Mouse (Mus musculus): ENCODE data around the gene Gatd1. TPM values are rescaled to one million over a fixed set of nuclear protein-coding genes. Genes with fewer than 3 reads are reported as not detected.

The Gatd1 gene
- polyA plus RNA-seq, 1 experiment: 36.7 TPM

- no peak for TF ChIP-seq CTCF (IDR thresholded peaks at IDR 0.05; ENCODE audit: low read depth, low read length)
- TF ChIP-seq POLR2A (IDR thresholded peaks at IDR 0.05; ENCODE audit: insufficient read depth, low read length): no peak
- no peak for TF ChIP-seq EP300 (IDR thresholded peaks at IDR 0.05; ENCODE audit: insufficient read depth, low read depth, low read length)
- no peak overlapping the region for H3K9ac ChIP-seq (ENCODE audit: low read depth, poor library complexity, severe bottlenecking)
- no peaks in the 10 kb centered on the region for H3K27me3 ChIP-seq (ENCODE audit: control insufficient read depth, insufficient read depth, low read length, poor library complexity, severe bottlenecking)
- H3K4me1 ChIP-seq (ENCODE audit: control insufficient read depth, insufficient read depth, low read length): peaks cover 1% of the 10 kb centered on the region
- no peaks in the 10 kb centered on the region for H3K9me3 ChIP-seq (replicated peaks; ENCODE audit: control insufficient read depth, insufficient read depth, low read length, poor library complexity, severe bottlenecking)
- H3K36me3 ChIP-seq (ENCODE audit: control insufficient read depth, insufficient read depth, low read length, poor library complexity, severe bottlenecking): no peaks in the 10 kb centered on the region
- H3K27ac ChIP-seq (ENCODE audit: insufficient read depth, low read length): no peak overlapping the region
- H3K4me3 ChIP-seq (ENCODE audit: low read depth, low read length): no peak overlapping the region
Observed at GRCm38 (mm10) chr7:141430585-141431240, 16.8 kb upstream of the Gatd1 start.

- H3K4me1 ChIP-seq (ENCODE audit: control insufficient read depth, insufficient read depth, low read length): no peaks in the 10 kb centered on the region
- no peaks in the 10 kb centered on the region for H3K9me3 ChIP-seq (replicated peaks; ENCODE audit: control insufficient read depth, insufficient read depth, low read length, poor library complexity, severe bottlenecking)
- peak overlapping the region; percentile 10 for H3K27ac ChIP-seq (ENCODE audit: insufficient read depth, low read length)
- no peaks in the 10 kb centered on the region for H3K36me3 ChIP-seq (ENCODE audit: control insufficient read depth, insufficient read depth, low read length, poor library complexity, severe bottlenecking)
- H3K4me3 ChIP-seq (ENCODE audit: low read depth, low read length): no peak overlapping the region
- H3K27me3 ChIP-seq (ENCODE audit: control insufficient read depth, insufficient read depth, low read length, poor library complexity, severe bottlenecking): no peaks in the 10 kb centered on the region
- TF ChIP-seq CTCF (IDR thresholded peaks at IDR 0.05; ENCODE audit: low read depth, low read length) (no peak), EP300 (IDR thresholded peaks at IDR 0.05; ENCODE audit: insufficient read depth, low read depth, low read length) (no peak), POLR2A (IDR thresholded peaks at IDR 0.05; ENCODE audit: insufficient read depth, low read length) (no peak)
- H3K9ac ChIP-seq (ENCODE audit: low read depth, poor library complexity, severe bottlenecking): no peak overlapping the region
Observed at GRCm38 (mm10) chr7:141429840-141430584, 16.1 kb upstream of the Gatd1 start.

- H3K9ac ChIP-seq (ENCODE audit: low read depth, poor library complexity, severe bottlenecking): no peak within 1 kb of the TSS
Observed at GRCm38 (mm10) chr7:141429310-141429709, 15.4 kb upstream of the Gatd1 start, which contains the start of gene Cend1. Cend1 (minus strand) TSS chr7:141429491.

GRCm38 (mm10) chr7:141428701-141429100, 14.8 kb upstream of the Gatd1 start:
- Histone ChIP-seq H3K9me3 (replicated peaks; ENCODE audit: control insufficient read depth, insufficient read depth, low read length, poor library complexity, severe bottlenecking) (no peaks in the 10 kb centered on the region), H3K9ac (ENCODE audit: low read depth, poor library complexity, severe bottlenecking) (no peak overlapping the region), H3K36me3 (ENCODE audit: control insufficient read depth, insufficient read depth, low read length, poor library complexity, severe bottlenecking) (no peaks in the 10 kb centered on the region), H3K4me1 (ENCODE audit: control insufficient read depth, insufficient read depth, low read length) (no peaks in the 10 kb centered on the region), H3K27me3 (ENCODE audit: control insufficient read depth, insufficient read depth, low read length, poor library complexity, severe bottlenecking) (no peaks in the 10 kb centered on the region), H3K27ac (ENCODE audit: insufficient read depth, low read length) (no peak overlapping the region), H3K4me3 (ENCODE audit: low read depth, low read length) (peak overlapping the region; percentile 29; the same call in 1 of the 2 replicates)
- no peak for TF ChIP-seq POLR2A (IDR thresholded peaks at IDR 0.05; ENCODE audit: insufficient read depth, low read length)
- no peak for TF ChIP-seq EP300 (IDR thresholded peaks at IDR 0.05; ENCODE audit: insufficient read depth, low read depth, low read length)
- TF ChIP-seq CTCF (IDR thresholded peaks at IDR 0.05; ENCODE audit: low read depth, low read length): no peak

More at GRCm38 (mm10) chr7:141429310-141429709, 15.4 kb upstream of the Gatd1 start, which contains the start of gene Cend1:
- Histone ChIP-seq H3K36me3 (ENCODE audit: control insufficient read depth, insufficient read depth, low read length, poor library complexity, severe bottlenecking) (no peaks in the 10 kb centered on the region), H3K4me3 (ENCODE audit: low read depth, low read length) (peak within 1 kb of the TSS; percentile 29; the same call in 1 of the 2 replicates), H3K27ac (ENCODE audit: insufficient read depth, low read length) (peak within 1 kb of the TSS; percentile 10), H3K4me1 (ENCODE audit: control insufficient read depth, insufficient read depth, low read length) (no peaks in the 10 kb centered on the region), H3K9me3 (replicated peaks; ENCODE audit: control insufficient read depth, insufficient read depth, low read length, poor library complexity, severe bottlenecking) (no peaks in the 10 kb centered on the region), H3K27me3 (ENCODE audit: control insufficient read depth, insufficient read depth, low read length, poor library complexity, severe bottlenecking) (no peaks in the 10 kb centered on the region)
- no peak for TF ChIP-seq CTCF (IDR thresholded peaks at IDR 0.05; ENCODE audit: low read depth, low read length)
- TF ChIP-seq EP300 (IDR thresholded peaks at IDR 0.05; ENCODE audit: insufficient read depth, low read depth, low read length): 0 out of 2 replicates have a peak, but pooled peaks have one; percentile 12

- Histone ChIP-seq H3K27ac (ENCODE audit: insufficient read depth, low read length) (no peak overlapping the region), H3K4me3 (ENCODE audit: low read depth, low read length) (no peak overlapping the region), H3K9ac (ENCODE audit: low read depth, poor library complexity, severe bottlenecking) (no peak overlapping the region), H3K36me3 (ENCODE audit: control insufficient read depth, insufficient read depth, low read length, poor library complexity, severe bottlenecking) (no peaks in the 10 kb centered on the region), H3K4me1 (ENCODE audit: control insufficient read depth, insufficient read depth, low read length) (no peaks in the 10 kb centered on the region), H3K9me3 (replicated peaks; ENCODE audit: control insufficient read depth, insufficient read depth, low read length, poor library complexity, severe bottlenecking) (no peaks in the 10 kb centered on the region), H3K27me3 (ENCODE audit: control insufficient read depth, insufficient read depth, low read length, poor library complexity, severe bottlenecking) (no peaks in the 10 kb centered on the region)
- no peak for TF ChIP-seq POLR2A (IDR thresholded peaks at IDR 0.05; ENCODE audit: insufficient read depth, low read length)
- no peak for TF ChIP-seq EP300 (IDR thresholded peaks at IDR 0.05; ENCODE audit: insufficient read depth, low read depth, low read length)
- TF ChIP-seq CTCF (IDR thresholded peaks at IDR 0.05; ENCODE audit: low read depth, low read length): no peak
Observed at GRCm38 (mm10) chr7:141426948-141427730, 13.2 kb upstream of the Gatd1 start.
